Mouse (Mus musculus): ENCODE measurements around the gene P4htm.

GRCm38 (mm10) chr9:108631631-108632256 is 34.3 kb upstream of the P4htm start:
- no peak for TF ChIP-seq CTCF (IDR thresholded peaks at IDR 0.05; ENCODE audit: borderline replicate concordance, insufficient read depth, low read length)
- TF ChIP-seq POLR2A (IDR thresholded peaks at IDR 0.05; ENCODE audit: low read depth, low read length): no peak
